In the genomic region with DNA sequence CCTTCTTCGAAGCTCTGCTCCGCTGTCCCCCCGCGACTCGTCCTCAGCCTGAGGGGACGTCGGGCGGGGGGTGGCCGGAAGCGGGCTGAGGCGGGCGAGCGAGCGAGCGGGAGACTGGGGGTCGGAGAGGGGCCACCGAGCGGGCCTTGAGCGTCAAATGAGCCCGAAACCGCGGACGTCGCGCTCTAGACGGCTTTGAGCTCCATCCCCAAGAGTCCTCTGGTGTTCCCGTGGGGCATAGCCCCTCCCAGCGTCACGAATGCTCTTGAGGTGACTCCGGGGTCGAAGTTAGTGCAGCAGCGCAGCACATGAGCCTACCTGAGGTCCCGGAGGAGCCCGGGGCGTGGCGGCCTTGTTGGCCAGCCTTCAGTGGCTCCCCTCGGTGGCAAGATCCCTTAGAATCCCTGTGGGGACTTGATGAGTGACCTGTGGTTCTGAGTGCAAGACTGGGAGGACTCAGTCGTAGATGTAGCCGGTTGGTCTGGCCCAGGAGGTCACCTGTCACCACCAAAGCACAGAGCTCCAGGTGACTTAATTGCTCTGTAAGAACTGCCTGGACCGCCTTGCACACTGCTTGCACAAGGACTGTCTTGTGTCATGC, we compare ENCODE assay signal across 8 mouse cellular contexts. TPM values are rescaled to one million over a fixed set of nuclear protein-coding genes. Genes with fewer than 3 reads are reported as not detected.
DNase-seq lines count a peak whose midpoint lies in the region; ATAC-seq lines count a peak whose summit lies in the region.

No protein-coding gene starts in this region.

- peak overlapping the region; percentile 87 for H3K4me3 ChIP-seq in neural tube, embryonic 14.5 days (ENCODE audit: low read depth, low read length)

- intact Hi-C loops in heart, postnatal 25 days (cut with DNase I), result no loop called here

- WGBS in neural tube, embryonic 14.5 days, result 2% methylated on average over 40 of the region's 40 CpGs

- H3K4me2 ChIP-seq in neural tube, embryonic 14.5 days (ENCODE audit: low read depth, low read length), result peak overlapping the region; percentile 91

- peak overlapping the region; percentile 75 for H3K27ac ChIP-seq in neural tube, embryonic 14.5 days (ENCODE audit: low read depth, low read length)

- H3K36me3 ChIP-seq in neural tube, embryonic 14.5 days (ENCODE audit: control insufficient read depth, insufficient read depth, low read length), result no peaks in the 10 kb centered on the region

- H3K9ac ChIP-seq in neural tube, embryonic 14.5 days (replicated peaks; ENCODE audit: low read depth, low read length), result peak overlapping the region; percentile 88

- H3K27me3 ChIP-seq in neural tube, embryonic 14.5 days (ENCODE audit: control insufficient read depth, insufficient read depth, low read length), result no peaks in the 10 kb centered on the region

- DNase-seq in layer of hippocampus, adult 11-12 months (ENCODE audit: low spot score), result peak; percentile 37
- no peak for DNase-seq in layer of hippocampus, adult 9-10 months (ENCODE audit: low spot score)
- DNase-seq in ES-CJ7 (ENCODE audit: low read depth, low spot score) (peak; percentile 58), liver (peak; percentile 67)
- DNase-seq in c-Kit-positive CD71-positive TER-119-positive erythroid progenitor cells, embryonic 14.5 days (ENCODE audit: low spot score), result peak; percentile 34
- peak; percentile 37 for DNase-seq in heart, postnatal 25 days (ENCODE audit: low spot score)
- no peak for DNase-seq in left cerebral cortex, adult 11 months (ENCODE audit: low spot score)

- no peaks in the 10 kb centered on the region for H3K9me3 ChIP-seq in neural tube, embryonic 14.5 days (ENCODE audit: control insufficient read depth, low read length)

- no peak; the same call in none of the 2 replicates for ATAC-seq in neural tube, embryonic 14.5 days (ENCODE audit: low read depth)

- peaks cover 4% of the 10 kb centered on the region; the same call in 1 of the 2 replicates for H3K4me1 ChIP-seq in neural tube, embryonic 14.5 days (ENCODE audit: control insufficient read depth, insufficient read depth, low read length)

RNA-seq across cellular contexts. Expression of gene Hmox2, which starts 0.5 kb away (rescaled TPM):
- 10 to 100 TPM; 73.5 to 75.5 TPM for total RNA-seq in heart, postnatal 25 days (2021)
- polyA plus RNA-seq in neural tube, embryonic 14.5 days (2014; fragmentation: Nextera tagmentation; extraction: Ambion mirVana), result 106 and 126 TPM in 2 replicates

RNA-seq across cellular contexts. Expression of gene Nmral1, which starts 7.5 kb away (rescaled TPM):
- total RNA-seq in heart, postnatal 25 days (2021), result 1 to 10 TPM; 2.4 to 2.7 TPM
- 57.2 and 63.7 TPM in 2 replicates for polyA plus RNA-seq in neural tube, embryonic 14.5 days (2014; fragmentation: Nextera tagmentation; extraction: Ambion mirVana)

RNA-seq across cellular contexts. Expression of gene Coro7, which starts 47.1 kb away (rescaled TPM):
- total RNA-seq in heart, postnatal 25 days (2021), result 10 to 100 TPM; 12.6 to 16.1 TPM
- 28.0 and 28.6 TPM in 2 replicates for polyA plus RNA-seq in neural tube, embryonic 14.5 days (2014; fragmentation: Nextera tagmentation; extraction: Ambion mirVana)

Comparison
In these comparisons a context has a peak if more than half of its experiments do, and no peak if none do; other contexts are left out.
1. DNase-seq: peak in layer of hippocampus, adult 11-12 months (single experiment), ES-CJ7 (single experiment), c-Kit-positive CD71-positive TER-119-positive erythroid progenitor cells, embryonic 14.5 days (single experiment), heart, postnatal 25 days (single experiment) and liver (single experiment); none in layer of hippocampus, adult 9-10 months (single experiment) and left cerebral cortex, adult 11 months (single experiment).